Mouse (Mus musculus) layer of hippocampus, postnatal 10 days (tissue): Measurements from ENCODE around the gene Chst11. TPM values are rescaled to one million over a fixed set of nuclear protein-coding genes. Genes with fewer than 3 reads are reported as not detected.

ENCODE experiments used
- DNase-seq, 2 experiments: peaks; one replicate each; pipeline ENCODE4 v3.0.0; 2021; ENCODE audit warnings: low spot score in 2 of 2
- total RNA-seq, 2 experiments: library from RNA; stranded (reverse); gene quantifications; 2 replicates each; pipeline ENCODE4 v1.2.3; 2021

Gene Chst11
- total RNA-seq, 2 experiments from 2014 or later = 51.2 to 56.1 TPM

GRCm38 (mm10) chr10:83071785-83072580 lies 86.7 kb downstream of the Chst11 start:
- DNase-seq = no peak

- no peak for DNase-seq
These were observed 87.8 kb downstream of the Chst11 start for GRCm38 (mm10) chr10:83073119-83073518.

- DNase-seq = no peak
These were observed 91.5 kb downstream of the Chst11 start for GRCm38 (mm10) chr10:83076816-83077215.

DNA sequence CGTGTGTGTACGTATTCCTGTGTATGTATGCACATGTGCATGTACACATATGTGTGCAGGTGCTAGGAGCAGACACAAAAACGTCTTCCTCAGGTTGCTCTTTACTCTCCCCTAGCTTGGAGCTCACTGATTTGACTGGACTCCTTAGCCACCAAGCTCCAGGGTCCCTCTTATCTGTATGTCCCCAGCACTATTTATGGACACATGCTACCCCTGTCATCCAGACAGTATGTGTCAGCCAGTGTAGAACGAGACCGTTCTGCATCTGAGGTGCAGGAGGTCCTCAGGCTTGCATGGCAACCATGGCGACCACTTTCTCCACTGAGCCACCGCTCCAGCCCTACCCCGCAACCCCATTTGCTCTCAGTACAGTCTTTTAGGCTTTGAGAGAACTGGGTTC lies 93.4 kb downstream of the Chst11 start:
- no peak for DNase-seq

- no peak for DNase-seq
These were observed 94.5 kb downstream of the Chst11 start for GRCm38 (mm10) chr10:83079755-83080154.

GRCm38 (mm10) chr10:83080275-83080741 lies 95.0 kb downstream of the Chst11 start:
- DNase-seq = no peak

DNA sequence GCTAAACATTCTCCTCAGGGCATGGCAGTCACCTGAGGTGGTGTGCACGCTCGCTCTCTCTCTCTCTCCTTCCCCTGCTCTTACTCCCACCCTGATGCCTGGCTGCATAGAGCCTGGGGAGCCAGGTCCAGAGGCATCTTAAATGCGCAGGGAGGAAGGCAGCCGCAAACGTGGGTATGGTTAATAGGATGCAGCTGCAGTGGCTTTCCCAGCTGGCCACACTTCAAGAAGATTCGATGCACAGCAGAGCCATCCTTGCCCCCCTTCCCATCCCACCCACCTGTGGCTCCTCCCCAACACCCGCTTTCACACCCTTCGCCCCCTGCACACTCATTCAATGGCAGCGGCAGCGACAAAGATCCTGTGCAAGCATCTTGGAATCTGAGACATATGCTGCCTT lies 95.6 kb downstream of the Chst11 start:
- DNase-seq = no peak

GRCm38 (mm10) chr10:83083946-83084345 lies 98.6 kb downstream of the Chst11 start:
- DNase-seq = no peak

GRCm38 (mm10) chr10:83088318-83088717 lies 103.0 kb downstream of the Chst11 start:
- no peak for DNase-seq

GRCm38 (mm10) chr10:83088826-83089225 lies 103.5 kb downstream of the Chst11 start:
- DNase-seq = no peak

DNA sequence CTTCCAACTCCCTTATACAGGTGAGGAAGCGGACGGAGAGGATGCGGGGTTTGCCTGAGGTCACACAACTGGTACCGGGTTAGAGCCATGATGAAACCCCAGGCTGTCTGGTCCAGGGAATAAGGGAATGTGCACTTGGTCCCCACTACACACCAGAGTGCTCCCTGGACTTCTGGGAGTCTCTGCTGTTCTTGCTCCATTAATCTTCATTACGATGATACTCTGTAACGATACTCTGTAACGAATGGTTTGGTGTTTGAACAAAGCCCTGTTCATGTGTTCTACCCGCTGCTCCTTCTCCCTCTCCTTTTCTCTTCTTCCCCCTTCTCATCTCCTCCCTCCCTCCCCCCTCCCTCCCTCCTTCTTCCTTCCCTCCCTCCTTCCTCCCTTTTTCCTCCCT lies 104.9 kb downstream of the Chst11 start:
- no peak for DNase-seq

DNA sequence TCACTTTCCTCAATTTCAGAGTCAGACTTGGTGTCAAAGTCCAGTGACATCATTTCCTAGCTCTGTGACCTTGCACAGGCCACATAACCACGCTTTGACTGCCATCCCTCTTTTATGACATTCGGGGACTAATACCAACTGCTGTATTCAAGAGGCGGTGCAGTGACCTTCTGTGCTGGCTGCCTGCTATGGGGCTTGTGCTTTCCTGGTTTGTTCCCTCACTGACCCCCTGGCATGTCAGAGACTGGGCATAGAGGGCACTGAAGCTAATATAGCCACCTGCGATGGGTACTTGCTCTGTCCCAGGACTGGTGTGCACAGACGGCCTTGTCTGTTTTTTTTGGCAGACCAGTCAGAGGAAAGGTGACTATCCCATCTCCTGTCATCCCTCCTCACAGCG lies 108.4 kb downstream of the Chst11 start:
- DNase-seq = no peak

DNA sequence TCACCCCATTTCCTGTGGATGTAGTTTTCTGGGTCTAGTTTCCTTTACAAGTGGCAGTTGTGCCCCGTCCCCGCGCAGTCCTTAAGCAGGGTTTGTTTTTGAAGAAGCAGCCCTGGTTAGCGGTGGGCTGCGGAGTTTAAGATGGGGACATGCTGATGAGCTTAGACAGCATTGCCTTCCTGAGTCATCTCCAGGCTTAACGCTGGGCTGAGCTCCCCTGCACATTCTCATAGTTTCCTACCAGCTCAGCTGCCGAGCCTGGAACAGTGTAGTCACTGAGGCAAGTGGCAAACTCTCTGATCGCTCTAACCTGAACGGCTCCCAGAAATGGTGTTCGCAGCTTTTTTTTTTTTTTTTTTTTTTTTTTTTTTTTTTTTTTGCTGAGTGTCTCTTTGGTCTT lies 109.0 kb downstream of the Chst11 start:
- DNase-seq = no peak

- DNase-seq = no peak
These were observed 109.8 kb downstream of the Chst11 start for GRCm38 (mm10) chr10:83094821-83095725.

DNA sequence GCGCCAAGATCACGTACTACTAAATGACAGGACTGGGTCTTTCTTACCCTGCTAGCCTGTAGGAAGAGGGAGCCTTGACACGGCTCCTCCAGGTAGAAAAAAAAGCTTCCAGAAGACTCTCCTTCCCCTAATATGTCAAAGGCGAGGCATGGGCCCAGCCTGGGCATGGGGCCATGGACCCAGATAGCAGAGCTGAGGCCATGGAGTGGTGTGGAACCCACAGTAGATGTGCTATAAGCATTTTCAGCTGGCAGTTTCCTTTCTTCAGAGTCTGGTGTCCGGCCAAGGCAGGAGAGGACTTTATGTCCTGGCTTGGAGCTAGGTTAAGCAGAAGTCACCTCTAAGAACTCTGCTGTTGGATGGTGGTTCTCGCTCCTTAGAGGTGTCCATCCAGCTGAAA lies 111.0 kb downstream of the Chst11 start:
- no peak for DNase-seq

DNA sequence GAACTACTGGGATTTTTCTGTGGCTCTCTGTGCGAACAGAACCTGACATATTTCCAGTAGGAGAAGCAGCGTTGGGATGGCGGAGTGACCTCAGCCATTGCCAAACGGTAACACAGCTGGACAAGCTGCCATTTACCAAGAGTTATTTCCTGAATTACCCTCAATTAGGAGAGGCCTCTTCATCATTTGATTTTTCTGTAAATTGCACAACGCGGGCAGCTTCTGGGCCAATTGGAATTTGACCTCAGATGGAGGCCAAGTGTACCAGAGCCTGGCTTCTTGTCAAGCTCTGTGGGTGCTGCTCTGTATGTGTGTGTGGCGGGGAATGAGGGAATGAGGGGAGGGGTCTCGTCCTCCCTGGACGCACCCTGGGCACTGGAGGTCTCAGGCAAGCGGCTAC lies 113.6 kb downstream of the Chst11 start:
- DNase-seq = no peak

DNA sequence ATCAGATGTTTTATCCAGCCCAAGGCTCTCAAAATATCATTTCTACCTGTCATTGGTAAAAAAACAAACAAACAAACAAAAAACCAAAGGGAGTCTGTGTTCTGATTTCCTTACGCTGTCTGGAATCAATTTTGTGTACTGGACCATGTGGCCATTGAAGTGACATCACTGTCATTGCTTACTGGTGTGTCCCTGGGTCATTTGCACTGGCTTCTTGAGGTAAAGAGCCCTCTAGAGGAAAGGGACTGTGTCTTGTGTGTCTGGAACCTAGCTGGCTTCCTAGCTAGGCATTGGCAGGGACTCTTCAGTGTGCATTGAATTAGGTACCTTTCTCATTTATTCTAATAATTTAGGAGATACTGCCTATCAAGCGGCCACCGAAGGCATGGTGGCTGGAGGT lies 114.4 kb downstream of the Chst11 start:
- no peak for DNase-seq

DNA sequence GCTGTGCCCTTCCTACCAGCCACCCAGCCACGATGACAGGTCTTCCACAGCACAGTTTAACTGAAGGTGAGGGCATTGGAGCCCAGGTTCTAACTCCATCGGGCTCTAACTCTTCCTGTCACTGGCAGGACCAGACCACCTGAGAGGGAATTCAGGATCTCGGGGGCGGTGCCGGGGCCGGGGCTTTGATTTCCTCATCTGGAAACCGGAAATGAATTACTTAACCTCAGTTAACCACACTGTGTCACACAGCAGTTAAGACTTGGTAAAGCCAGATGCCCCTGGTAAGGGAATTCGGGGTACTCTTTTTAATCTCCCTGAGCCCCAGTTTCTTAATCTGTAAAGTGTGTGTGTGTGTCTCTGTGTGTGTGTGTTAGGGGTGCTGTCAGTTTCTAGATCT lies 115.6 kb downstream of the Chst11 start:
- no peak for DNase-seq

GRCm38 (mm10) chr10:83101421-83102207 lies 116.3 kb downstream of the Chst11 start:
- DNase-seq = no peak

DNA sequence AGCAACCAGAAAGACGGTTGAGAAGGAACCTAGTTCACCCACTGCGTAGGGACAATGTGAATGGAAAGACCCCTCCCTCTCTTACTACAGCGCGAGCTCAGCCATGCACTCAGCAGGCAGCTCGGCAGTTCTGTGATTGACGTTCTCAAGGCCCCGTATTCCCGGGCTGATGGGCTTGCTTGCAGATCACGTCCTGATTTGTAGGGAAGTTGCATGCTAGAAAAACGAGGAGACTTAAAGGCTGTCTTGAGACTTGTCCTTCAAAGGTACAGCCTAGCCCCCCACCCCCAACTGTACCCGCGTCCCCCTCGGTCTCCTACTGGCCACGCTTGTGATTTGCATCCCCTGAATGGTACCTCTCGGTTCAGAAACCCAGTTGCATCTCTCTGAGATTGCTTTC lies 117.4 kb downstream of the Chst11 start:
- DNase-seq = no peak

- no peak for DNase-seq
These were observed 118.9 kb downstream of the Chst11 start for GRCm38 (mm10) chr10:83104221-83104620.
